Mouse (Mus musculus): ENCODE data around the gene Ripk3.

- no peak for TF ChIP-seq MYOG (IDR thresholded peaks at IDR 0.05; ENCODE audit: control insufficient read depth in 1 of 3, insufficient read depth in 1 of 3, insufficient read length in 2 of 3, low read depth in 2 of 3)
- TF ChIP-seq POLR2A (IDR thresholded peaks at IDR 0.05; ENCODE audit: insufficient read length, low read depth): no peak
- TF ChIP-seq SRF (IDR thresholded peaks at IDR 0.05; ENCODE audit: control insufficient read depth, insufficient read length, low read depth): no peak
- TF ChIP-seq MAX (IDR thresholded peaks at IDR 0.05; ENCODE audit: low read depth): no peak
- TF ChIP-seq USF1 (IDR thresholded peaks at IDR 0.05; ENCODE audit: low read depth): no peak
- TF ChIP-seq POLR2AphosphoS2 (IDR thresholded peaks at IDR 0.05; ENCODE audit: insufficient read length, low read depth): no peak
- no peak for TF ChIP-seq TCF12 (IDR thresholded peaks at IDR 0.05; ENCODE audit: insufficient read depth, poor library complexity, severe bottlenecking)
- TF ChIP-seq E2F4 (IDR thresholded peaks at IDR 0.05; ENCODE audit: insufficient read depth): no peak
- TF ChIP-seq TCF3 (IDR thresholded peaks at IDR 0.05; ENCODE audit: insufficient read length, low read depth): no peak
- TF ChIP-seq CEBPB (IDR thresholded peaks at IDR 0.05; ENCODE audit: insufficient read depth, poor library complexity, severe bottlenecking): no peak
These were observed 35.4 kb upstream of the Ripk3 start for GRCm38 (mm10) chr14:55824001-55824480.

Measured in myocyte (in vitro differentiated cells).